Mouse (Mus musculus) MN1 (cell line): ENCODE results near the gene Igfbp3.
A peak's percentile ranks its signal among the peaks of the same experiment; 100 is the strongest.

ENCODE experiments used
- DNase-seq: peaks from one replicate; pipeline ENCODE4 v3.0.0-alpha.2; 2016; ENCODE audit warnings: low spot score

Igfbp3 gene

GRCm38 (mm10) chr11:7211211-7211610 is 2.5 kb downstream of the Igfbp3 start:
- DNase-seq = no peak

- no peak for DNase-seq
Observed at GRCm38 (mm10) chr11:7210343-7210742, 3.4 kb downstream of the Igfbp3 start.

GRCm38 (mm10) chr11:7203846-7204245 is 9.9 kb downstream of the Igfbp3 start:
- DNase-seq = no peak

GRCm38 (mm10) chr11:7202206-7202605 is 11.5 kb downstream of the Igfbp3 start:
- DNase-seq = no peak

- no peak for DNase-seq
Observed at GRCm38 (mm10) chr11:7200393-7200783, 13.3 kb downstream of the Igfbp3 start.

- DNase-seq = peak; percentile 46
Observed at GRCm38 (mm10) chr11:7199736-7200392, 13.9 kb downstream of the Igfbp3 start.

- no peak for DNase-seq
Observed at GRCm38 (mm10) chr11:7198481-7199256, 15.1 kb downstream of the Igfbp3 start.

GRCm38 (mm10) chr11:7198006-7198405 is 15.7 kb downstream of the Igfbp3 start:
- DNase-seq = no peak

GRCm38 (mm10) chr11:7197491-7197941 is 16.2 kb downstream of the Igfbp3 start, which contains the start of gene Igfbp1:
Gene Igfbp1 (plus strand): TSS chr11:7197782.
- DNase-seq = no peak

- no peak for DNase-seq
Observed at GRCm38 (mm10) chr11:7195312-7195685, 18.4 kb downstream of the Igfbp3 start.

GRCm38 (mm10) chr11:7194432-7195311 is 19.1 kb downstream of the Igfbp3 start:
- no peak for DNase-seq

GRCm38 (mm10) chr11:7193134-7193533 is 20.6 kb downstream of the Igfbp3 start:
- DNase-seq = no peak

- no peak for DNase-seq
Observed at GRCm38 (mm10) chr11:7192710-7193109, 21.0 kb downstream of the Igfbp3 start.

- DNase-seq = no peak
Observed at GRCm38 (mm10) chr11:7188469-7188868, 25.3 kb downstream of the Igfbp3 start, which contains the start of gene Gm11985. Gene Gm11985 (minus strand): TSS chr11:7188569.

- no peak for DNase-seq
Observed at GRCm38 (mm10) chr11:7187472-7187871, 26.3 kb downstream of the Igfbp3 start.

- no peak for DNase-seq
Observed at GRCm38 (mm10) chr11:7184420-7184819, 29.3 kb downstream of the Igfbp3 start.

- no peak for DNase-seq
Observed at GRCm38 (mm10) chr11:7182409-7183042, 31.2 kb downstream of the Igfbp3 start.

GRCm38 (mm10) chr11:7179276-7179675 is 34.4 kb downstream of the Igfbp3 start:
- DNase-seq = no peak

- DNase-seq = no peak
Observed at GRCm38 (mm10) chr11:7178724-7179123, 35.0 kb downstream of the Igfbp3 start.

GRCm38 (mm10) chr11:7173664-7174063 is 40.1 kb downstream of the Igfbp3 start:
- no peak for DNase-seq

- no peak for DNase-seq
Observed at GRCm38 (mm10) chr11:7169645-7170044, 44.1 kb downstream of the Igfbp3 start.

- DNase-seq = no peak
Observed at GRCm38 (mm10) chr11:7164416-7164815, 49.3 kb downstream of the Igfbp3 start.
